Mouse (Mus musculus): ENCODE data around the gene Cdc14b. TPM values are rescaled to one million over a fixed set of nuclear protein-coding genes. Genes with fewer than 3 reads are reported as not detected.

Cdc14b gene
- polyA plus RNA-seq, 1 experiment from 2014 or later: 1.5 TPM

- no peak for ATAC-seq
- no peaks in the 10 kb centered on the region for H3K4me1 ChIP-seq (ENCODE audit: control insufficient read depth, insufficient read depth, low read length)
- H3K9me3 ChIP-seq (replicated peaks; ENCODE audit: control insufficient read depth, low read length, poor library complexity, severe bottlenecking): no peaks in the 10 kb centered on the region
- H3K4me3 ChIP-seq (ENCODE audit: low read depth, low read length): no peak overlapping the region
- 91% methylated on average over 2 of the region's 2 CpGs for WGBS
- no peaks in the 10 kb centered on the region for H3K27me3 ChIP-seq (ENCODE audit: control insufficient read depth, insufficient read depth, low read depth, low read length)
- peaks cover 5% of the 10 kb centered on the region for H3K36me3 ChIP-seq (ENCODE audit: control insufficient read depth, insufficient read depth, low read length)
- H3K27ac ChIP-seq (ENCODE audit: low read length): no peak overlapping the region
- H3K9ac ChIP-seq (ENCODE audit: low read depth, low read length): no peak overlapping the region
- no peak overlapping the region for H3K4me2 ChIP-seq (ENCODE audit: low read length)
Observed at GRCm38 (mm10) chr13:64182091-64182490, 93.0 kb downstream of the Cdc14b start.

- ATAC-seq: no peak
- H3K27me3 ChIP-seq (ENCODE audit: control insufficient read depth, insufficient read depth, low read depth, low read length): no peaks in the 10 kb centered on the region
- H3K36me3 ChIP-seq (ENCODE audit: control insufficient read depth, insufficient read depth, low read length): peaks cover 7% of the 10 kb centered on the region
- H3K4me1 ChIP-seq (ENCODE audit: control insufficient read depth, insufficient read depth, low read length): no peaks in the 10 kb centered on the region
- H3K4me2 ChIP-seq (ENCODE audit: low read length): no peak overlapping the region
- 87% methylated on average over 3 of the region's 3 CpGs for WGBS
- H3K9ac ChIP-seq (ENCODE audit: low read depth, low read length): no peak overlapping the region
- no peak overlapping the region for H3K27ac ChIP-seq (ENCODE audit: low read length)
- no peaks in the 10 kb centered on the region for H3K9me3 ChIP-seq (replicated peaks; ENCODE audit: control insufficient read depth, low read length, poor library complexity, severe bottlenecking)
- no peak overlapping the region for H3K4me3 ChIP-seq (ENCODE audit: low read depth, low read length)
Observed at GRCm38 (mm10) chr13:64180888-64181287, 94.2 kb downstream of the Cdc14b start.

- WGBS: 89% methylated on average over 4 of the region's 4 CpGs
- H3K4me3 ChIP-seq (ENCODE audit: low read depth, low read length): no peak overlapping the region
- H3K36me3 ChIP-seq (ENCODE audit: control insufficient read depth, insufficient read depth, low read length): peaks cover 7% of the 10 kb centered on the region
- no peak overlapping the region for H3K4me2 ChIP-seq (ENCODE audit: low read length)
- H3K9ac ChIP-seq (ENCODE audit: low read depth, low read length): no peak overlapping the region
- H3K4me1 ChIP-seq (ENCODE audit: control insufficient read depth, insufficient read depth, low read length): no peaks in the 10 kb centered on the region
- H3K27ac ChIP-seq (ENCODE audit: low read length): no peak overlapping the region
- no peak for ATAC-seq
- no peaks in the 10 kb centered on the region for H3K27me3 ChIP-seq (ENCODE audit: control insufficient read depth, insufficient read depth, low read depth, low read length)
- H3K9me3 ChIP-seq (replicated peaks; ENCODE audit: control insufficient read depth, low read length, poor library complexity, severe bottlenecking): no peaks in the 10 kb centered on the region
Observed at GRCm38 (mm10) chr13:64180300-64180699, 94.8 kb downstream of the Cdc14b start.

GRCm38 (mm10) chr13:64178746-64179652 lies 96.1 kb downstream of the Cdc14b start:
- Histone ChIP-seq H3K9ac (ENCODE audit: low read depth, low read length) (no peak overlapping the region), H3K4me1 (ENCODE audit: control insufficient read depth, insufficient read depth, low read length) (no peaks in the 10 kb centered on the region), H3K4me2 (ENCODE audit: low read length) (no peak overlapping the region), H3K27me3 (ENCODE audit: control insufficient read depth, insufficient read depth, low read depth, low read length) (no peaks in the 10 kb centered on the region), H3K9me3 (replicated peaks; ENCODE audit: control insufficient read depth, low read length, poor library complexity, severe bottlenecking) (no peaks in the 10 kb centered on the region), H3K36me3 (ENCODE audit: control insufficient read depth, insufficient read depth, low read length) (peaks cover 8% of the 10 kb centered on the region), H3K27ac (ENCODE audit: low read length) (no peak overlapping the region), H3K4me3 (ENCODE audit: low read depth, low read length) (no peak overlapping the region)
- WGBS: 53% methylated on average over 13 of the region's 13 CpGs
- ATAC-seq: no peak

GRCm38 (mm10) chr13:64178000-64178399 lies 97.1 kb downstream of the Cdc14b start:
- Histone ChIP-seq H3K36me3 (ENCODE audit: control insufficient read depth, insufficient read depth, low read length) (peaks cover 13% of the 10 kb centered on the region), H3K4me2 (ENCODE audit: low read length) (no peak overlapping the region), H3K27ac (ENCODE audit: low read length) (no peak overlapping the region), H3K27me3 (ENCODE audit: control insufficient read depth, insufficient read depth, low read depth, low read length) (no peaks in the 10 kb centered on the region), H3K4me3 (ENCODE audit: low read depth, low read length) (no peak overlapping the region), H3K9ac (ENCODE audit: low read depth, low read length) (no peak overlapping the region), H3K4me1 (ENCODE audit: control insufficient read depth, insufficient read depth, low read length) (no peaks in the 10 kb centered on the region), H3K9me3 (replicated peaks; ENCODE audit: control insufficient read depth, low read length, poor library complexity, severe bottlenecking) (no peaks in the 10 kb centered on the region)
- WGBS: 79% methylated on average over 7 of the region's 7 CpGs
- no peak for ATAC-seq

- 97% methylated on average over 25 of the region's 25 CpGs for WGBS
- Histone ChIP-seq H3K36me3 (ENCODE audit: control insufficient read depth, insufficient read depth, low read length) (peaks cover 52% of the 10 kb centered on the region), H3K27ac (ENCODE audit: low read length) (no peak overlapping the region), H3K9me3 (replicated peaks; ENCODE audit: control insufficient read depth, low read length, poor library complexity, severe bottlenecking) (peaks cover 47% of the 10 kb centered on the region), H3K9ac (ENCODE audit: low read depth, low read length) (no peak overlapping the region), H3K27me3 (ENCODE audit: control insufficient read depth, insufficient read depth, low read depth, low read length) (no peaks in the 10 kb centered on the region), H3K4me1 (ENCODE audit: control insufficient read depth, insufficient read depth, low read length) (no peaks in the 10 kb centered on the region), H3K4me2 (ENCODE audit: low read length) (no peak overlapping the region), H3K4me3 (ENCODE audit: low read depth, low read length) (no peak overlapping the region)
- ATAC-seq: no peak
Observed at GRCm38 (mm10) chr13:64169746-64170145, 105.3 kb downstream of the Cdc14b start.

GRCm38 (mm10) chr13:64163147-64163715 lies 111.9 kb downstream of the Cdc14b start:
- no peak for ATAC-seq
- H3K4me3 ChIP-seq (ENCODE audit: low read depth, low read length): peak overlapping the region; percentile 85
- peak overlapping the region; percentile 88 for H3K9ac ChIP-seq (ENCODE audit: low read depth, low read length)
- no peaks in the 10 kb centered on the region; the same call in 1 of the 2 replicates for H3K27me3 ChIP-seq (ENCODE audit: control insufficient read depth, insufficient read depth, low read depth, low read length)
- 28% methylated on average over 13 of the region's 13 CpGs for WGBS
- H3K9me3 ChIP-seq (replicated peaks; ENCODE audit: control insufficient read depth, low read length, poor library complexity, severe bottlenecking): peaks cover 11% of the 10 kb centered on the region
- peaks cover 12% of the 10 kb centered on the region for H3K4me1 ChIP-seq (ENCODE audit: control insufficient read depth, insufficient read depth, low read length)
- H3K36me3 ChIP-seq (ENCODE audit: control insufficient read depth, insufficient read depth, low read length): peaks cover 9% of the 10 kb centered on the region
- H3K4me2 ChIP-seq (ENCODE audit: low read length): peak overlapping the region; percentile 80
- no peak overlapping the region for H3K27ac ChIP-seq (ENCODE audit: low read length)

- Histone ChIP-seq H3K9me3 (replicated peaks; ENCODE audit: control insufficient read depth, low read length, poor library complexity, severe bottlenecking) (peaks cover 9% of the 10 kb centered on the region), H3K27me3 (ENCODE audit: control insufficient read depth, insufficient read depth, low read depth, low read length) (no peaks in the 10 kb centered on the region; the same call in 1 of the 2 replicates), H3K4me3 (ENCODE audit: low read depth, low read length) (peak overlapping the region; percentile 85), H3K4me2 (ENCODE audit: low read length) (peak overlapping the region; percentile 80), H3K4me1 (ENCODE audit: control insufficient read depth, insufficient read depth, low read length) (peaks cover 12% of the 10 kb centered on the region), H3K36me3 (ENCODE audit: control insufficient read depth, insufficient read depth, low read length) (peaks cover 8% of the 10 kb centered on the region; the same call in 1 of the 2 replicates), H3K9ac (ENCODE audit: low read depth, low read length) (peak overlapping the region; percentile 88), H3K27ac (ENCODE audit: low read length) (no peak overlapping the region)
- ATAC-seq: no peak; the same call in none of the 2 replicates
- WGBS: 0% methylated on average over 14 of the region's 14 CpGs
Observed at GRCm38 (mm10) chr13:64162626-64163025, 112.5 kb downstream of the Cdc14b start.
